Mouse (Mus musculus) 3T3-L1 (cell line): ENCODE measurements around the gene Ogfod3.

Source experiments
- DNase-seq: peaks from one replicate; pipeline ENCODE4 v3.0.0-alpha.2; 2015; ENCODE audit warnings: low read depth, low spot score

The Ogfod3 gene

GRCm38 (mm10) chr11:121199851-121200250 lies 4.7 kb downstream of the Ogfod3 start:
- peak; percentile 59 for DNase-seq

GRCm38 (mm10) chr11:121198622-121199021 lies 5.9 kb downstream of the Ogfod3 start:
- peak; percentile 35 for DNase-seq

- no peak for DNase-seq
Measured at GRCm38 (mm10) chr11:121193415-121193814, 11.1 kb downstream of the Ogfod3 start.

- no peak for DNase-seq
Measured at GRCm38 (mm10) chr11:121192742-121193141, 11.8 kb downstream of the Ogfod3 start.

- no peak for DNase-seq
Measured at GRCm38 (mm10) chr11:121189681-121190080, 14.8 kb downstream of the Ogfod3 start.

GRCm38 (mm10) chr11:121176285-121177270 lies 27.9 kb downstream of the Ogfod3 start:
- DNase-seq: peak; percentile 73

GRCm38 (mm10) chr11:121174234-121174633 lies 30.3 kb downstream of the Ogfod3 start:
- DNase-seq: no peak

GRCm38 (mm10) chr11:121173203-121173602 lies 31.3 kb downstream of the Ogfod3 start:
- no peak for DNase-seq

- no peak for DNase-seq
Measured at GRCm38 (mm10) chr11:121163751-121164150, 40.8 kb downstream of the Ogfod3 start.

- no peak for DNase-seq
Measured at GRCm38 (mm10) chr11:121160636-121161346, 43.7 kb downstream of the Ogfod3 start.

- DNase-seq: no peak
Measured at GRCm38 (mm10) chr11:121159971-121160370, 44.5 kb downstream of the Ogfod3 start, which contains the start of gene Uts2r. Gene Uts2r, plus strand, starts transcription at chr11:121160271.

- DNase-seq: no peak
Measured at GRCm38 (mm10) chr11:121156411-121156891, 48.1 kb downstream of the Ogfod3 start.

GRCm38 (mm10) chr11:121154203-121154602 lies 50.3 kb downstream of the Ogfod3 start:
- DNase-seq: no peak

- DNase-seq: no peak
Measured at GRCm38 (mm10) chr11:121148193-121148592, 56.3 kb downstream of the Ogfod3 start.

GRCm38 (mm10) chr11:121145865-121146264 lies 58.6 kb downstream of the Ogfod3 start, which contains the start of gene Tex19.1:
Gene Tex19.1, plus strand, starts transcription at chr11:121146143.
- DNase-seq: no peak

GRCm38 (mm10) chr11:121143325-121144015 lies 61.0 kb downstream of the Ogfod3 start:
- DNase-seq: peak; percentile 72

- DNase-seq: no peak
Measured at GRCm38 (mm10) chr11:121138732-121139131, 65.8 kb downstream of the Ogfod3 start.

GRCm38 (mm10) chr11:121137682-121138081 lies 66.8 kb downstream of the Ogfod3 start:
- DNase-seq: no peak

GRCm38 (mm10) chr11:121134600-121134999 lies 69.9 kb downstream of the Ogfod3 start:
- DNase-seq: no peak

- DNase-seq: peak; percentile 85
Measured at GRCm38 (mm10) chr11:121129616-121130015, 74.9 kb downstream of the Ogfod3 start.
